Mouse (Mus musculus) layer of hippocampus, adult 18-20 months (tissue): ENCODE measurements around the gene Itgb6. TPM values are rescaled to one million over a fixed set of nuclear protein-coding genes. Genes with fewer than 3 reads are reported as not detected.

Source experiments
- DNase-seq, 2 experiments: peaks; one replicate each; pipeline ENCODE4 v3.0.0; 2022; ENCODE audit warnings: low spot score in 2 of 2
- total RNA-seq, 2 experiments: library from RNA; stranded (reverse); gene quantifications; 2 replicates each; pipeline ENCODE4 v1.2.3; 2021

Itgb6 gene
- total RNA-seq, 2 experiments from 2014 or later, result 0.15 TPM; not detected in 1

- no peak for DNase-seq
These were observed 100.3 kb downstream of the Itgb6 start for GRCm38 (mm10) chr2:60622161-60622560.

GRCm38 (mm10) chr2:60614758-60615157 lies 107.7 kb downstream of the Itgb6 start:
- DNase-seq, result no peak

- DNase-seq, result no peak
These were observed 108.6 kb downstream of the Itgb6 start for GRCm38 (mm10) chr2:60613857-60614228.

- DNase-seq, result no peak
These were observed 109.3 kb downstream of the Itgb6 start for GRCm38 (mm10) chr2:60612906-60613856.

- DNase-seq, result no peak
These were observed 110.8 kb downstream of the Itgb6 start for GRCm38 (mm10) chr2:60611622-60612021.

- no peak for DNase-seq
These were observed 112.8 kb downstream of the Itgb6 start for GRCm38 (mm10) chr2:60609436-60610199.

GRCm38 (mm10) chr2:60607980-60608379 lies 114.5 kb downstream of the Itgb6 start:
- DNase-seq, result no peak

GRCm38 (mm10) chr2:60601326-60601725 lies 121.1 kb downstream of the Itgb6 start:
- no peak for DNase-seq

- DNase-seq, result no peak
These were observed 121.6 kb downstream of the Itgb6 start for GRCm38 (mm10) chr2:60600863-60601262.

GRCm38 (mm10) chr2:60583416-60583815 lies 139.0 kb downstream of the Itgb6 start:
- DNase-seq, result no peak

- DNase-seq, result no peak
These were observed 167.9 kb downstream of the Itgb6 start for GRCm38 (mm10) chr2:60554561-60554960.

GRCm38 (mm10) chr2:60552902-60553682 lies 169.4 kb downstream of the Itgb6 start, which contains the start of gene Pla2r1:
Pla2r1 (minus strand) TSS chr2:60553308.
- DNase-seq, result no peak

- no peak for DNase-seq
These were observed 170.1 kb downstream of the Itgb6 start for GRCm38 (mm10) chr2:60552177-60552901.

- no peak for DNase-seq
These were observed 170.8 kb downstream of the Itgb6 start for GRCm38 (mm10) chr2:60551673-60552072.

- DNase-seq, result no peak
These were observed 171.9 kb downstream of the Itgb6 start for GRCm38 (mm10) chr2:60550521-60550920.

- no peak for DNase-seq
These were observed 172.6 kb downstream of the Itgb6 start for GRCm38 (mm10) chr2:60549851-60550250.
